Mouse (Mus musculus) embryonic facial prominence, embryonic 15.5 days (tissue): ENCODE measurements around the gene Atp5g3. TPM values are rescaled to one million over a fixed set of nuclear protein-coding genes. Genes with fewer than 3 reads are reported as not detected.

ENCODE experiments used
- ATAC-seq: fragments of 200-750 bp; cut with Nextera tagmentation; 2 replicates; pipeline ENCODE4 v1.8.0; 2017; ENCODE audit warnings: low read depth, moderate TSS enrichment; ENCODE audit not compliant: insufficient number of reproducible peaks, low FRiP score, low TSS enrichment
- H3K27ac ChIP-seq: fragments of 300-500 bp; sonication (generic); replicated peaks from 2 replicates; pipeline ENCODE4 v1.5.1; 2015; ENCODE audit warnings: mild to moderate bottlenecking, inconsistent platforms
- H3K27me3 ChIP-seq: fragments of 300-500 bp; sonication (generic); 2 replicates; pipeline ENCODE4 v1.6.1; 2015; ENCODE audit warnings: inconsistent platforms
- H3K36me3 ChIP-seq: fragments of 300-500 bp; sonication (generic); 2 replicates; pipeline ENCODE4 v1.6.1; 2015; ENCODE audit warnings: mild to moderate bottlenecking, inconsistent platforms
- H3K4me1 ChIP-seq: fragments of 300-500 bp; sonication (generic); 2 replicates; pipeline ENCODE4 v1.6.1; 2015; ENCODE audit warnings: inconsistent platforms
- H3K4me2 ChIP-seq: fragments of 300-500 bp; sonication (generic); replicated peaks from 2 replicates; pipeline ENCODE4 v1.6.1; 2015; ENCODE audit warnings: mild to moderate bottlenecking, inconsistent platforms
- H3K4me3 ChIP-seq: fragments of 300-500 bp; sonication (generic); replicated peaks from 2 replicates; pipeline ENCODE4 v1.5.1; 2015; ENCODE audit warnings: mild to moderate bottlenecking, inconsistent platforms
- H3K9ac ChIP-seq: fragments of 300-500 bp; sonication (generic); 2 replicates; pipeline ENCODE4 v1.6.1; 2015; ENCODE audit warnings: inconsistent platforms
- H3K9me3 ChIP-seq: fragments of 300-500 bp; sonication (generic); replicated peaks from 2 replicates; pipeline ENCODE4 v1.6.1; 2016; ENCODE audit warnings: inconsistent platforms
- WGBS: fragments of 180-500 bp; shearing (Covaris S2); methylation state at CpG from one replicate; pipeline ENCODE4 v1.1.7; 2015; 5-methylcytosine and 5-hydroxymethylcytosine counted together
- polyA plus RNA-seq: library from polyadenylated mRNA; unstranded; fragments of >200 nt; fragmentation: Nextera tagmentation; extraction: Ambion mirVana; gene quantifications from 2 replicates; pipeline ENCODE4 v1.2.1, GENCODE M21; 2015

Atp5g3 gene
- polyA plus RNA-seq: 982 and 1,030 TPM in 2 replicates

GRCm38 (mm10) chr2:73911175-73911700, at the start of gene Atp5g3:
Gene Atp5g3 (minus strand): TSS chr2:73911326.
- H3K9ac ChIP-seq: peak within 1 kb of the TSS; percentile 100
- H3K36me3 ChIP-seq: peaks cover 28% of the 10 kb centered on the region
- peak within 1 kb of the TSS; percentile 63 for H3K4me2 ChIP-seq
- 1% methylated on average over 38 of the region's 38 CpGs for WGBS
- peaks cover 7% of the 10 kb centered on the region for H3K4me1 ChIP-seq
- H3K4me3 ChIP-seq: peak within 1 kb of the TSS; percentile 100
- ATAC-seq: peak; percentile 91
- no peaks in the 10 kb centered on the region for H3K9me3 ChIP-seq
- no peaks in the 10 kb centered on the region for H3K27me3 ChIP-seq
- peak within 1 kb of the TSS; percentile 92 for H3K27ac ChIP-seq

- 60% methylated on average over 6 of the region's 6 CpGs for WGBS
- ATAC-seq: no peak
- no peak overlapping the region for H3K27ac ChIP-seq
- H3K4me2 ChIP-seq: no peak overlapping the region
- no peak overlapping the region for H3K9ac ChIP-seq
- H3K4me1 ChIP-seq: no peaks in the 10 kb centered on the region
- no peaks in the 10 kb centered on the region for H3K36me3 ChIP-seq
- no peaks in the 10 kb centered on the region for H3K9me3 ChIP-seq
- H3K4me3 ChIP-seq: no peak overlapping the region
- no peaks in the 10 kb centered on the region; the same call in 1 of the 2 replicates for H3K27me3 ChIP-seq
Observed at GRCm38 (mm10) chr2:73958342-73958741, 47.2 kb upstream of the Atp5g3 start.

DNA sequence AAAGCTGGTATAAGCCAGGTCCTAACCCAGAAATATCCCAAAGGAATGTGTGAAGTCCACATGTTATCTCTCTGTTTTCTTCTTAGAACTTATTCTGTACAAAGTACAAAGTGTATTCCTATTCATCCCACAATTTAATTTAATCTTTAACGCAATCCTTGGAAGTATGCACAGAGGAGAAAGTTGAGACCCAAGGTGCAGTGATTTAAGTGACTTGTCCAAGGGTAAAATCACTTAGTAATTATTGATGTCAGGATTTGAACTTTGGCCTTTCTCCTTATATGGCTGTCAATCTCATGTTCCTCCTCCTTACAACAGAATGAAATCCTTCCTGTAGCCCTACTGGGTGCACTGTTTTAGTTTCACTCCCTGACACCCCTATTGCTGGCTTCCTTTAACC, 42.5 kb upstream of the Atp5g3 start:
- Histone ChIP-seq H3K4me3 (no peak overlapping the region), H3K27ac (no peak overlapping the region), H3K9ac (no peak overlapping the region), H3K9me3 (no peaks in the 10 kb centered on the region), H3K27me3 (no peaks in the 10 kb centered on the region), H3K4me2 (no peak overlapping the region), H3K4me1 (no peaks in the 10 kb centered on the region), H3K36me3 (no peaks in the 10 kb centered on the region)
- WGBS: 74% methylated on average over 1 of the region's 1 CpGs
- ATAC-seq: no peak

DNA sequence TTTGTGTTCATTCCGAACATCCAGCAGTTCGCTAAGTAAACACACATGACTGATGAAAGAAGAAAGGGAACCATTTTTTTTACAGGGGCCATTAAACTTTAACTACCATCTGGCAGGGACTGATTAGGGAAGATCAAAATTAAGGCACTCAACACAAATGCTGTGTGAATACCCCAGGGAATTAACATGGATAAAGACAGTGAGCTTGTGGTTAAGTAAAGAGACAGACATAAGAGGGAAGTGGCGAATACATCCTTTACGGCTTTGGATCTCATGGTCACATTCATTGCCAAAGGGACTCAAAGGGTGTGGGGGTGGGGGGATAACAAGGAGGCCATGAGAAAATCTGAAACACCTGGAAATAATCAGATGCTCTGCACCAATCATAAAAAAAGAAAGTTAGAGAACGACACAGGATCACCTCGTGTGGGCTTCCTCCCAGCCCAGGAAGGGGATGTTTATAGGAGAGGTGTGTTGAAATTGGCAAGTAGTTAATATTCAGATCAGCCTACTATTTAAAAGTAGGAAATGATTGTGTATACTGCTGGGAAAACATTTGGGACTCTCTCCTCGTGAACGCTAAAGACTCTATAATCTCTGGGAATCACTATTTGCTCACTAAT, 41.6 kb upstream of the Atp5g3 start:
- no peaks in the 10 kb centered on the region for H3K4me1 ChIP-seq
- no peak; the same call in 1 of the 2 replicates for ATAC-seq
- no peaks in the 10 kb centered on the region for H3K27me3 ChIP-seq
- no peak overlapping the region for H3K4me3 ChIP-seq
- no peaks in the 10 kb centered on the region for H3K36me3 ChIP-seq
- no peaks in the 10 kb centered on the region for H3K9me3 ChIP-seq
- WGBS: 30% methylated on average over 8 of the region's 8 CpGs
- no peak overlapping the region for H3K4me2 ChIP-seq
- H3K9ac ChIP-seq: no peak overlapping the region
- no peak overlapping the region for H3K27ac ChIP-seq

- Histone ChIP-seq H3K4me1 (no peaks in the 10 kb centered on the region), H3K36me3 (no peaks in the 10 kb centered on the region), H3K9ac (no peak overlapping the region), H3K4me3 (no peak overlapping the region), H3K4me2 (no peak overlapping the region), H3K9me3 (no peaks in the 10 kb centered on the region), H3K27me3 (no peaks in the 10 kb centered on the region), H3K27ac (no peak overlapping the region)
- no peak for ATAC-seq
- 82% methylated on average over 2 of the region's 2 CpGs for WGBS
Observed at GRCm38 (mm10) chr2:73947360-73947759, 36.2 kb upstream of the Atp5g3 start.

DNA sequence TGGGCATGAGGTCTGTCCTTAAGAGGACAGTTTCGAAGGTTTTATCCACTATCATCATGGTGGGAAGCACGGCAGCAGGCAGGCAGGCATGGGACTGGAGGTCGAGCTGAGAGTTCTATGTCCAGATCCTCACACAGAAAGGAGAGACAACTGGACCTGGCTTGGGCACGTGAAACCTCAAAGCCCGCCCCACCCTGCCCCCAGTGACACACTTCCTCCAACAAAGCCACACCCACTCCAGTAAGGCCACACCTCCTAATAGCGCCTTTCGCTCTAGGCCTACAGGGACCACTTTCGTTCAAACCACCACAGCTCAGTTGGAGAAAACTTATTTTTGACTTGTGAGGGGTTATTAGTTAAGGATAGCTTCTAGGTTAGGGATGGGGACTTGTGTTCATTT, 32.6 kb upstream of the Atp5g3 start:
- Histone ChIP-seq H3K4me2 (no peak overlapping the region), H3K4me3 (no peak overlapping the region), H3K4me1 (no peaks in the 10 kb centered on the region), H3K9ac (no peak overlapping the region), H3K27ac (no peak overlapping the region), H3K27me3 (no peaks in the 10 kb centered on the region), H3K9me3 (no peaks in the 10 kb centered on the region), H3K36me3 (no peaks in the 10 kb centered on the region)
- no peak for ATAC-seq
- 93% methylated on average over 8 of the region's 8 CpGs for WGBS

- H3K36me3 ChIP-seq: no peaks in the 10 kb centered on the region
- no peaks in the 10 kb centered on the region for H3K27me3 ChIP-seq
- no peak overlapping the region for H3K4me2 ChIP-seq
- no peak for ATAC-seq
- H3K9ac ChIP-seq: no peak overlapping the region
- no peaks in the 10 kb centered on the region for H3K4me1 ChIP-seq
- H3K9me3 ChIP-seq: no peaks in the 10 kb centered on the region
- H3K27ac ChIP-seq: no peak overlapping the region
- WGBS: 67% methylated on average over 3 of the region's 3 CpGs
- no peak overlapping the region for H3K4me3 ChIP-seq
Observed at GRCm38 (mm10) chr2:73942844-73943243, 31.7 kb upstream of the Atp5g3 start.

DNA sequence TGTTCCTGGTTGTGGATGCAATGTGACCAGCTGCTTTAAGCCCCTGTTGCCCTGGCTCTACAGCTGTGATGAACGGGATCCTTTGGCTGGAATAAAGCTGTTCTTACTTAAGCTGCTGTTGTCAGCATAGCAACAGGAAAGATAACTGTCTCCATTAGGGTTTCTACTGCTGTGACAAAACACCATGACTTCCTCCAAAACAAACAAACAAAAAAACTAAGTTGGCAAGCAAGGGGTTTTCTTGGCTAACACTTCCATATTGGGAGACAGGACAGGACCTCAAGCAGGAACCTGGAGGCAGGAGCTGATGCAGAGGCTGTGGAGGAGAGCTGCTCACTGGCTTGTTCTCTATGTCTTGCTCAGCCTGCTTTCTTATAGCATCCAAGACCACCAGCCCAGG, 30.2 kb upstream of the Atp5g3 start:
- Histone ChIP-seq H3K4me2 (no peak overlapping the region), H3K4me1 (no peaks in the 10 kb centered on the region), H3K36me3 (no peaks in the 10 kb centered on the region), H3K9me3 (no peaks in the 10 kb centered on the region), H3K4me3 (no peak overlapping the region), H3K27me3 (no peaks in the 10 kb centered on the region), H3K27ac (no peak overlapping the region), H3K9ac (no peak overlapping the region)
- WGBS: 30% methylated on average over 1 of the region's 1 CpGs
- ATAC-seq: no peak

DNA sequence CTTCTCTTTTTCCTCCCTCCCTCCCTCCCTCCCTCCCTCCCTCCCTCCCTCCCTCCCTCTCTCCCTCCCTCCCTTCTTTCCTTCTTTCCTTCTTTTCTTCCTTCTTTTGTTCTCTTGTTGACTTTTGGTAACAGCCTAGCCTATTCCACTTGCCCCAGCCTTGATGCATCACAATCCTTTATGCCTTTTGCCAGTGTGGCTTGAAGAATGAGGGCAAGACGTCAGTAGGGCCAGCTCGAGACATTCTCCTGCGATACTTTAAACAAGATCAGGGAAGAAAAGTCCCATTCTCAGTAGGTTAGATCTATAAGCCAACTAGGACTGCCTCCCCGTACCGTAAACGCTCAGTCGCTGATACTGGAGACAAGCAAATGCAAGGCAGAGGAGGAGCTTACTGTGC, 29.3 kb upstream of the Atp5g3 start:
- no peak for ATAC-seq
- Histone ChIP-seq H3K9me3 (no peaks in the 10 kb centered on the region), H3K36me3 (no peaks in the 10 kb centered on the region), H3K27me3 (no peaks in the 10 kb centered on the region), H3K4me2 (no peak overlapping the region), H3K9ac (no peak overlapping the region), H3K4me1 (no peaks in the 10 kb centered on the region), H3K27ac (no peak overlapping the region), H3K4me3 (no peak overlapping the region)
- 77% methylated on average over 7 of the region's 7 CpGs for WGBS

GRCm38 (mm10) chr2:73938896-73939295, 27.8 kb upstream of the Atp5g3 start:
- Histone ChIP-seq H3K4me3 (no peak overlapping the region), H3K27ac (no peak overlapping the region), H3K9ac (no peak overlapping the region), H3K4me2 (no peak overlapping the region), H3K27me3 (no peaks in the 10 kb centered on the region), H3K36me3 (no peaks in the 10 kb centered on the region), H3K4me1 (no peaks in the 10 kb centered on the region), H3K9me3 (no peaks in the 10 kb centered on the region)
- ATAC-seq: no peak
- 78% methylated on average over 2 of the region's 2 CpGs for WGBS

DNA sequence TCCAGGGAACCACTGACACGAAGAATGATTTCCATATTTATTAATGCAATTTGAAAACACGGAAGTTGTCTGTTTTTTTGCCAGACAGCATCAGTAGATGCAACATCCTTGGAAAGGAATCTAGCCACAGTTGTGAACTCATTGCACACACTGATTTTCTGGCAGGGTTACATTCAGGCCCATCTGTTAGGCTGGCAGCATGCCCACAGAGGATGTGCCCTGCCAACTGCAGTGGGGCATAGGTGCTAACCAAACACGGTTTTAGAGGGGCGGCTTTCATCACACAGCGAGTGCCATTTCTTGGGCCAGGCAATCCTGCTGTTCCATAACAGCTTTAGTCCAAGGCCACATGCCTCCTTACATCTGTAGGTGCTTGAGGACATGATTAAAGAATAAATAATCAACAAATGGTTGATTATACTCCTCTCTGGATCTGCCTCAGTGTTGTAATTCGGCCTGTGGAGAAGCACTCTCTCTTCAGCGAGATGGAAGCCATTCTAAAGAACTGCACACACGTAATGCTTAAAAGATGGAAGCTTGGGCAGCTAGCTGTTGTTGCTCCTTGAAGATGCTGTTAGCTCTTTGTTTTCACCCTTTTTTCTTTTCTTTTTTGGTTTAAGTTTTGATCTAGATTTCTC, 21.7 kb upstream of the Atp5g3 start:
- Histone ChIP-seq H3K9ac (no peak overlapping the region), H3K4me2 (no peak overlapping the region), H3K27me3 (no peaks in the 10 kb centered on the region), H3K36me3 (no peaks in the 10 kb centered on the region), H3K4me1 (0 out of 2 replicates have a peak, but pooled peaks cover 3% of the 10 kb centered on the region), H3K9me3 (no peaks in the 10 kb centered on the region), H3K27ac (no peak overlapping the region), H3K4me3 (no peak overlapping the region)
- no peak for ATAC-seq
- 67% methylated on average over 8 of the region's 8 CpGs for WGBS

DNA sequence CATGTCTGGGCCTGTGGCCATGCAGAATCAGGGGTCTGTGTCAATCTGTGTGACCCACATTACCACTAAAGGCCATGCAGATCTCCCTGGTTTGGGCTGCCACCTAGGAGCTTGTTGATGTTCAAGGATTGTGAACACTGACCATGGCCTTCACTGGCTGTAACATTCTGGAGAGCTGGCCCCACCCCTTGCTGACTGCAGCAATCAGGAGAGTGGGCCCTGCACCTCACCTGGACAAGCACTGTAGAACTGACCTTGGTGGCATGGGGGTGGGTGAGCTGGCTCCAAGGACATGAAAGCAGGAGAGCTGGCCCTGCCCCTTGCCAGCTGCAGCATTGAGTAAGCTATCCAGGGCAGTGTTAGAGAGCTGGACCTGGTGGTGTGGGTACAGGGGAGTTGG, 16.6 kb upstream of the Atp5g3 start:
- H3K27ac ChIP-seq: no peak overlapping the region
- H3K4me3 ChIP-seq: no peak overlapping the region
- 0 out of 2 replicates have a peak, but pooled peaks cover 7% of the 10 kb centered on the region for H3K4me1 ChIP-seq
- H3K36me3 ChIP-seq: no peaks in the 10 kb centered on the region
- H3K27me3 ChIP-seq: no peaks in the 10 kb centered on the region
- no peak for ATAC-seq
- no peaks in the 10 kb centered on the region for H3K9me3 ChIP-seq
- H3K4me2 ChIP-seq: no peak overlapping the region
- no peak overlapping the region for H3K9ac ChIP-seq
